Mouse (Mus musculus) E14TG2a.4 (cell line): ENCODE data around the gene Sp6.

Experiments used
- H3K27me3 ChIP-seq: 2 replicates; pipeline ENCODE4 v1.6.1; 2014; ENCODE audit warnings: low read length, control low read depth; ENCODE audit not compliant: insufficient read depth
- H3K36me3 ChIP-seq: 2 replicates; pipeline ENCODE4 v1.6.1; 2014; ENCODE audit warnings: low read length, control low read depth; ENCODE audit not compliant: insufficient read depth
- H3K4me1 ChIP-seq: replicated peaks from 2 replicates; pipeline ENCODE4 v1.6.1; 2014; ENCODE audit warnings: low read depth, low read length, control low read depth
- H3K4me3 ChIP-seq: replicated peaks from 2 replicates; pipeline ENCODE4 v1.5.1; 2014; ENCODE audit warnings: mild to moderate bottlenecking, low read length
- H3K9me3 ChIP-seq: 2 replicates; pipeline ENCODE4 v1.6.1; 2014; ENCODE audit warnings: low read length, control low read depth
- CTCF ChIP-seq: conservative IDR thresholded peaks from 2 replicates; pipeline ENCODE4 v1.5.1; 2014; ENCODE audit warnings: low read length
- NANOG ChIP-seq: IDR thresholded peaks from 2 replicates; pipeline ENCODE4 v1.6.1; 2014; ENCODE audit warnings: borderline replicate concordance, low read length, mixed read lengths
- POU5F1 ChIP-seq: IDR thresholded peaks from 2 replicates; pipeline ENCODE4 v1.6.1; 2014; ENCODE audit warnings: low read length, borderline replicate concordance

The Sp6 gene

DNA sequence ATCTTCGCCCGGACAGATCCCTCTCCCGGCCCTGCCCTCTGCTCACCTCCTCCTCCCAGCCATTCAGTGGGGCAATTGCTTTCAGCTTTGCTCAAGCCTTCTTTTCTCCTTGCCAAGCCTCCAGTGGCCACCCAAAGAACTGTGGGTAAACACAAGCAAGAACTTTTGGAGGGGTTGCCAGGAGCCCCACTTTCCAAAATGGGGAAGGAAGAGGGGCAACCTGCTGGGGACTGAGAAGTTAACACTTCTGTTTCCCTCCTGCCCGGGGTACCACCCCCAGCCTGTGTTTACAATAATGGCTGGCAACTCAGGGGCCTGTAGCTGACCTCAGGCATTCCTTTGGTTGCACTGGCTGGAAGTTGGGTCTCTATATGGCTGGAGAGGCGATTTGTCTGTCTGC, 10.0 kb upstream of the Sp6 start:
- H3K4me3 ChIP-seq = peak overlapping the region; percentile 35; the same call in 1 of the 2 replicates
- H3K9me3 ChIP-seq = no peaks in the 10 kb centered on the region
- TF ChIP-seq POU5F1 = no peak
- TF ChIP-seq NANOG = no peak
- TF ChIP-seq CTCF = no peak

DNA sequence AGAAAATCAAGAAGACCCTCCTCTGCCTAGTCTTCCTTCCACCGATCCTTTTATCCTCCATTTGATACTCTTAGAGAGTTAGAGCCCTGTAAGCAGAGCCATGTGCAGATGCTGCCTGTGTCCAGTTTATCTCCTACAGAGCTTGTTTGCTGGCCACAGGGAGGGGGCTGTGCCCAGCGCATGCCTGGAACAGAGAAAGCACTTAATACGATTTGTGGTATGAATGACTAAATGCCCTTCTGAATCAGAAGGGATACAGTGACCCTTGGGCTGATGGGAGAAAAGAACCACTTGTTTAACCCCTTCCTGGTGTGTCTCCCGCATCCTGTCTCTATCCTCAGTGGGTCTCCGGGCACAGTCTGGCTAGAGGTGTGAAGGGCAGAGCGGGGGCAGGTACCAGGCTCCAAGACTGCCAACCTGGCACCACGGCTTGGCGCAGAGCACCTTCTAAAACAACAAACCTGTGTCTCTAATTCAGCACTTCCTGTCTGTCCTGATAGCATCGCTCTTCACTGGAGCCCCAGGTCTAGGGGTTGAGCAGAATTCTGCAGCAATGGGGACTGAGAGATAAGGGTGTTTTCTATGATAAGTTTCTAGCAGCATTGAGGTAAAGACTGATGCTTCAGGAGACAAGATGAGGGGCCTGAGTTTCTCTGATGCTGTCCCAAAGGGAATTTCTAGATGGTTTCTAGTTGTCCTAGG, 6.0 kb upstream of the Sp6 start:
- H3K4me1 ChIP-seq = peaks cover 17% of the 10 kb centered on the region
- peaks cover 93% of the 10 kb centered on the region for H3K27me3 ChIP-seq
- H3K36me3 ChIP-seq = no peaks in the 10 kb centered on the region

More for the DNA sequence above, 10.0 kb upstream of the Sp6 start:
- peaks cover 31% of the 10 kb centered on the region for H3K4me1 ChIP-seq
- no peaks in the 10 kb centered on the region for H3K36me3 ChIP-seq
- peaks cover 89% of the 10 kb centered on the region for H3K27me3 ChIP-seq

GRCm38 (mm10) chr11:97009198-97009790, 3.9 kb upstream of the Sp6 start:
- no peak for TF ChIP-seq NANOG
- TF ChIP-seq CTCF = no peak
- Histone ChIP-seq H3K9me3 (no peaks in the 10 kb centered on the region), H3K36me3 (no peaks in the 10 kb centered on the region), H3K27me3 (peaks cover 90% of the 10 kb centered on the region), H3K4me1 (peaks cover 5% of the 10 kb centered on the region; the same call in 1 of the 2 replicates), H3K4me3 (no peak overlapping the region)

More for the DNA sequence above, 6.0 kb upstream of the Sp6 start:
- no peak overlapping the region for H3K4me3 ChIP-seq
- H3K9me3 ChIP-seq = no peaks in the 10 kb centered on the region
- no peak for TF ChIP-seq POU5F1
- no peak for TF ChIP-seq CTCF
- TF ChIP-seq NANOG = no peak

GRCm38 (mm10) chr11:97017696-97018582, 4.7 kb downstream of the Sp6 start:
- Histone ChIP-seq H3K4me3 (peak overlapping the region; percentile 82), H3K27me3 (peaks cover 88% of the 10 kb centered on the region), H3K36me3 (no peaks in the 10 kb centered on the region), H3K9me3 (no peaks in the 10 kb centered on the region), H3K4me1 (peaks cover 42% of the 10 kb centered on the region)
- TF ChIP-seq NANOG = no peak
- TF ChIP-seq CTCF = no peak
- TF ChIP-seq POU5F1 = no peak

DNA sequence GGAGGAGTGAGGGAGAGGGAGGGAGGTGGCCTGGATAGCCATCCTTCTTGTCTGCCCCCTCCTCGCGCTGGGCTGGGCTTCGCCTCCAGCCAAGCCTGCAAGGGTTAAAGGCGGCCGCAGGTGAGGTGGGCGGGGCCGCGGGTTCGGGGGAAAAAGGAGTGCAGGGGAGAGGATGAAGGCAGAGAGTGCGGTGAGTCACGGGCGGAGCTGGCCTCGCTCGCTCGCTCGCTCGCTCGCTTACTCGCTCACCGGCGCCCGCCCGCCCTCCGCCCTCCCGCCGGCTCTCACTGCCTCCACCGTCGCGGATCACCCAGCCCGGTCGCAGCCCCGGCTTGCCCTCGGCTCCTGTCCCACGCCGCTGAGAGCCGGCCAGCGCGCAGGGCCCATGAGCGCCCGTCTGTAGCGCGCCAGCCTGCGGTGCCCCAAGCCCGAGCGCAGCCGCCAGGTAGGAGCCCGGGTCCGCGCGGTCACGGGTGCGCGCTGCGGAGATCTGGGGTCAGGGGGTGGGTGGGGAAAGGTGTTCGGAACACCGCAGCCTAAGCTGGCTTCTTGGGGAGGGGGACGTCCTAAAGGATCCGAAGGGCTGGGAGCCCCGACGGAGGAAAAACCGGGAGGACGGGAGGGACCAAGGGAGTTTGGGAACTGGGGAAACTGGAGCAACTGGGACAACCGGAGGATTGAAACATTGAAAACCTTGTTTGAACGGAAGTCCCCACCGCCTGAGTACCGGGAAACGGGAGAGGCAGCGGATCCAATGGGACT, 5.6 kb downstream of the Sp6 start:
- H3K9me3 ChIP-seq = no peaks in the 10 kb centered on the region
- peaks cover 48% of the 10 kb centered on the region for H3K4me1 ChIP-seq
- H3K36me3 ChIP-seq = peaks cover 3% of the 10 kb centered on the region; the same call in 1 of the 2 replicates
- H3K4me3 ChIP-seq = peak overlapping the region; percentile 82
- TF ChIP-seq NANOG = no peak
- TF ChIP-seq CTCF = no peak
- no peak for TF ChIP-seq POU5F1
- H3K27me3 ChIP-seq = peaks cover 90% of the 10 kb centered on the region

GRCm38 (mm10) chr11:97019345-97019708, 6.1 kb downstream of the Sp6 start:
- Histone ChIP-seq H3K4me1 (peaks cover 53% of the 10 kb centered on the region), H3K4me3 (peak overlapping the region; percentile 82), H3K9me3 (no peaks in the 10 kb centered on the region), H3K27me3 (peaks cover 91% of the 10 kb centered on the region), H3K36me3 (peaks cover 9% of the 10 kb centered on the region)
- TF ChIP-seq POU5F1 = no peak
- TF ChIP-seq NANOG = no peak
- no peak for TF ChIP-seq CTCF

DNA sequence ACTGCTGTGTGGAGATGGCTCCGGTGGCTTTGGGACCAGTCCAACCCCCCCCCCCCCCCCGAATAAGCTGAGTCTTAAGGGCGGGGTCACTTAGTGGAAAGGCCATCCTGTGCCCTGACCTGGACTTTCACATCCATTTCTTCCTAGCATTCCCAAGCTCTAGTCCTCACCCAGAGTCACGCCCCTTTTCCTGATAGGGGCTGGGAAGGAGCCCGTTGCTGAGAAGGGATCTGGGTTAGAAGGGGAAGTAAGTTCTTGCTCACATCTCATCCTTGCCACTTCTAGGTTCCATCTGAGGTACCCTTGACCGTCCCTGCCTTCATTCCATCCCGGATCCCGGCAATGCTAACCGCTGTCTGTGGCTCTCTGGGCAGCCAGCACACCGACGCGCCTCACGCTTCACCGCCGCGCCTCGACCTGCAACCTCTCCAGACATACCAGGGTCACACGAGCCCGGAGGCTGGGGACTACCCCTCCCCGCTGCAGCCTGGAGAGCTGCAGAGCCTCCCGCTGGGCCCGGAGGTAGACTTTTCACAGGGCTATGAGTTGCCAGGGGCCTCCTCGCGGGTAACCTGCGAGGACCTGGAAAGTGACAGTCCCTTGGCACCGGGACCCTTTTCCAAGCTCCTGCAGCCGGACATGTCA, 8.0 kb downstream of the Sp6 start:
- Histone ChIP-seq H3K27me3 (peaks cover 74% of the 10 kb centered on the region), H3K4me1 (peaks cover 68% of the 10 kb centered on the region), H3K9me3 (no peaks in the 10 kb centered on the region), H3K36me3 (peaks cover 17% of the 10 kb centered on the region), H3K4me3 (peak overlapping the region; percentile 88)
- no peak for TF ChIP-seq CTCF

DNA sequence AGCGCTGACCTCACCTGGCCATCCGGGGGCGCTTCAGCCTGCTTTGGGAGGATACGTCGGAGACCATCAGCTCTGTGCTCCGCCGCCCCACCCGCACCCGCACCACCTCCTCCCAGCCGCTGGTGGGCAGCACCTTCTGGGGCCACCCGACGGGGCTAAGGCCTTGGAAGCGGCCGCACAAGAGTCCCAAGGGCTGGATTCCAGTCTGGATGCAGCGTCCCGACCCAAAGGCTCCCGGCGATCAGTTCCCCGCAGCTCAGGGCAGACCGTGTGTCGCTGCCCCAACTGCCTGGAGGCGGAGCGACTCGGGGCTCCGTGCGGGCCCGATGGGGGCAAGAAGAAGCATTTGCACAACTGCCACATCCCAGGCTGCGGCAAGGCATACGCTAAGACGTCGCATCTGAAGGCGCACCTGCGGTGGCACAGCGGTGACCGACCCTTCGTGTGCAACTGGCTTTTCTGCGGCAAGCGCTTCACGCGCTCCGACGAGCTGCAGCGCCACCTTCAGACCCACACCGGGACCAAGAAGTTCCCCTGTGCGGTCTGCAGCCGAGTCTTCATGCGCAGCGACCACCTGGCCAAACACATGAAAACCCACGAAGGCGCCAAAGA, 8.8 kb downstream of the Sp6 start:
- TF ChIP-seq POU5F1 (no peak), CTCF (peak; percentile 64)
- Histone ChIP-seq H3K27me3 (peaks cover 67% of the 10 kb centered on the region), H3K4me1 (peaks cover 68% of the 10 kb centered on the region), H3K36me3 (peaks cover 17% of the 10 kb centered on the region), H3K4me3 (peak overlapping the region; percentile 88), H3K9me3 (no peaks in the 10 kb centered on the region)
